28 mouse cellular contexts compared by ENCODE assay signal in the genomic region with DNA sequence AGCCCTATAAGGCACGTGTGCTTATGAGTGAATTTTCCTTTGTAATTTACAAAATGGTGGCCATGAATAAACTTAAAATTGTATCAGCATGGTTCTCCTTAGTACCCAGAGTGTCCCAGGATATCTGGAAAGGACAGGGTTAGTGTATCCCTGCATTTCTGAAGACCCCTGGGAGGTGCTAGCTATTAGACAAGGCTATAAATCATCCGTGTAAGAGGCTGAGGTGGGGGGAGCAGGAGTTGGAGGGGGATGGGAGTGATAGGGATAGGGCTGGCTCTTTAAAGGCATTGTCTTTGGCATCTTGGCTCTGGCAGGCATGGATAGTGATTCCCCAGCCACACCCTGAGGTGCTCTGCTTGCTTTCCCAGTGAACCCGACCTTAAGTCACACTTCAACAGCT. TPM values are rescaled to one million over a fixed set of nuclear protein-coding genes. Genes with fewer than 3 reads are reported as not detected.
DNase-seq lines count a peak whose midpoint lies in the region; ATAC-seq lines count a peak whose summit lies in the region.
"Had no signal": no experiment of that assay in that cellular context is flagged by ENCODE, and none has a peak within 500 bp of the region (broad histone marks: within the 10 kb centered on the region; RNA-seq: fewer than 3 reads in every experiment).

No protein-coding gene starts in this region.

- H3K9me3 ChIP-seq in kidney, embryonic 14.5 days (ENCODE audit: control insufficient read depth, low read length): no peaks in the 10 kb centered on the region
- H3K9me3 ChIP-seq in hindbrain, embryonic 11.5 days (ENCODE audit: control insufficient read depth, low read length): no peaks in the 10 kb centered on the region
- no peaks in the 10 kb centered on the region for H3K9me3 ChIP-seq in hindbrain, embryonic 13.5 days
- no peaks in the 10 kb centered on the region for H3K9me3 ChIP-seq in intestine, embryonic 15.5 days
- H3K9me3 ChIP-seq: embryonic facial prominence, embryonic 13.5 days; forebrain, embryonic 12.5 days; G1E; heart, embryonic 10.5 days; limb, embryonic 13.5 days; megakaryocyte, embryonic 14.5 days had no signal

- H3K4me2 ChIP-seq in kidney, embryonic 14.5 days (replicated peaks; ENCODE audit: low read depth, low read length): no peak overlapping the region
- no peak overlapping the region for H3K4me2 ChIP-seq in hindbrain, embryonic 11.5 days (replicated peaks; ENCODE audit: low read depth, low read length)
- no peak overlapping the region for H3K4me2 ChIP-seq in hindbrain, embryonic 13.5 days
- H3K4me2 ChIP-seq in intestine, embryonic 15.5 days (replicated peaks): no peak overlapping the region
- H3K4me2 ChIP-seq: embryonic facial prominence, embryonic 13.5 days; forebrain, embryonic 12.5 days; limb, embryonic 13.5 days; lung, embryonic 14.5 days had no signal

- no peak for DNase-seq in kidney, postnatal 25 days
- DNase-seq in hindbrain, embryonic 11.5 days (ENCODE audit: low spot score): peak; percentile 47
- DNase-seq in mesoderm, embryonic 11.5 days (ENCODE audit: low read depth, low spot score): peak; percentile 53
- DNase-seq in testis, postnatal 10 days (ENCODE audit: low spot score): no peak
- DNase-seq: adrenal gland, postnatal 36 days; B cell, adult 2 months; cerebellum, adult 9-11 months; kidney, postnatal 14 days; lung, embryonic 14.5 days had no signal

- no peak overlapping the region for H3K27ac ChIP-seq in kidney, embryonic 14.5 days (ENCODE audit: low read depth, low read length)
- peak overlapping the region; percentile 56; the same call in 1 of the 2 replicates for H3K27ac ChIP-seq in hindbrain, embryonic 11.5 days (ENCODE audit: low read depth, low read length)
- H3K27ac ChIP-seq in hindbrain, embryonic 13.5 days: peak overlapping the region; percentile 76
- no peak overlapping the region for H3K27ac ChIP-seq in intestine, embryonic 15.5 days
- H3K27ac ChIP-seq: embryonic facial prominence, embryonic 13.5 days; forebrain, embryonic 12.5 days; heart, embryonic 10.5 days; layer of hippocampus, adult 2 months; limb, embryonic 13.5 days; liver, embryonic 14.5 days; stomach, postnatal 0 days had no signal

- peak; percentile 44; the same call in 1 of the 2 replicates for ATAC-seq in kidney, embryonic 14.5 days (ENCODE audit: low FRiP score, low TSS enrichment)
- ATAC-seq in hindbrain, embryonic 11.5 days (ENCODE audit: low FRiP score): peak; percentile 72
- peak; percentile 49 for ATAC-seq in hindbrain, embryonic 13.5 days (ENCODE audit: low FRiP score)
- ATAC-seq in intestine, embryonic 15.5 days: no peak
- ATAC-seq: intestine, postnatal 0 days; Patski had no signal

- no peak overlapping the region for H3K9ac ChIP-seq in kidney, embryonic 14.5 days (ENCODE audit: low read depth, low read length)
- no peak overlapping the region for H3K9ac ChIP-seq in hindbrain, embryonic 11.5 days (ENCODE audit: low read depth, low read length)
- no peak overlapping the region for H3K9ac ChIP-seq in hindbrain, embryonic 13.5 days
- H3K9ac ChIP-seq in intestine, embryonic 15.5 days: no peak overlapping the region
- H3K9ac ChIP-seq: embryonic facial prominence, embryonic 13.5 days; forebrain, embryonic 12.5 days; limb, embryonic 13.5 days; liver, embryonic 14.5 days; lung, embryonic 14.5 days had no signal

- H3K4me3 ChIP-seq in kidney, embryonic 14.5 days (ENCODE audit: low read length): no peak overlapping the region
- no peak overlapping the region for H3K4me3 ChIP-seq in hindbrain, embryonic 11.5 days (ENCODE audit: low read depth, low read length)
- no peak overlapping the region for H3K4me3 ChIP-seq in hindbrain, embryonic 13.5 days
- no peak overlapping the region for H3K4me3 ChIP-seq in intestine, embryonic 15.5 days (replicated peaks)
- H3K4me3 ChIP-seq: embryonic facial prominence, embryonic 13.5 days; erythroblast, embryonic 14.5 days; forebrain, embryonic 12.5 days; heart, embryonic 10.5 days; layer of hippocampus, adult 2 months; limb, embryonic 13.5 days had no signal

- H3K4me1 ChIP-seq in kidney, embryonic 14.5 days (ENCODE audit: control insufficient read depth, insufficient read depth, low read length): peaks cover 18% of the 10 kb centered on the region; the same call in 1 of the 2 replicates
- peaks cover 13% of the 10 kb centered on the region; the same call in 1 of the 2 replicates for H3K4me1 ChIP-seq in hindbrain, embryonic 11.5 days (replicated peaks; ENCODE audit: control insufficient read depth, insufficient read depth, low read length)
- H3K4me1 ChIP-seq in hindbrain, embryonic 13.5 days (replicated peaks): peaks cover 94% of the 10 kb centered on the region
- H3K4me1 ChIP-seq in intestine, embryonic 15.5 days (replicated peaks): peaks cover 13% of the 10 kb centered on the region

- 23% methylated on average over 3 of the region's 3 CpGs for WGBS in kidney, embryonic 14.5 days
- 53% methylated on average over 3 of the region's 3 CpGs for WGBS in hindbrain, embryonic 11.5 days
- 42% methylated on average over 3 of the region's 3 CpGs for WGBS in hindbrain, embryonic 13.5 days
- WGBS in intestine, embryonic 15.5 days: 40% methylated on average over 3 of the region's 3 CpGs

- H3K36me3 ChIP-seq in kidney, embryonic 14.5 days (ENCODE audit: control insufficient read depth, insufficient read depth, low read length): peaks cover 13% of the 10 kb centered on the region; the same call in 1 of the 2 replicates
- no peaks in the 10 kb centered on the region for H3K36me3 ChIP-seq in hindbrain, embryonic 11.5 days (ENCODE audit: control insufficient read depth, insufficient read depth, low read length)
- H3K36me3 ChIP-seq in hindbrain, embryonic 13.5 days: peaks cover 9% of the 10 kb centered on the region
- no peaks in the 10 kb centered on the region for H3K36me3 ChIP-seq in intestine, embryonic 15.5 days

- H3K27me3 ChIP-seq in kidney, embryonic 14.5 days (ENCODE audit: control insufficient read depth, insufficient read depth, low read length): no peaks in the 10 kb centered on the region
- no peaks in the 10 kb centered on the region for H3K27me3 ChIP-seq in hindbrain, embryonic 11.5 days (ENCODE audit: control insufficient read depth, insufficient read depth, low read length)
- H3K27me3 ChIP-seq in hindbrain, embryonic 13.5 days: no peaks in the 10 kb centered on the region
- H3K27me3 ChIP-seq in intestine, embryonic 15.5 days (replicated peaks): no peaks in the 10 kb centered on the region
- H3K27me3 ChIP-seq: CH12.LX; embryonic facial prominence, embryonic 13.5 days; forebrain, embryonic 12.5 days; limb, embryonic 13.5 days; megakaryocyte, embryonic 14.5 days; Patski had no signal

RNA-seq across cellular contexts. Expression of a gene that starts 27.3 kb away (rescaled TPM):
- 9.3 and 18.9 TPM in 2 replicates for polyA plus RNA-seq in kidney, embryonic 14.5 days (2014; fragmentation: Nextera tagmentation; extraction: Ambion mirVana)
- 16.1 and 18.1 TPM in 2 replicates for polyA plus RNA-seq in hindbrain, embryonic 11.5 days (2014; fragmentation: Nextera tagmentation; extraction: Ambion mirVana)
- 11.7 and 13.3 TPM in 2 replicates for polyA plus RNA-seq in hindbrain, embryonic 13.5 days (2015; fragmentation: Nextera tagmentation; extraction: Ambion mirVana)
- polyA plus RNA-seq in intestine, embryonic 15.5 days (2015; fragmentation: Nextera tagmentation; extraction: Ambion mirVana): 13.3 and 14.5 TPM in 2 replicates

RNA-seq across cellular contexts. Expression of a gene that starts 45.4 kb away (rescaled TPM):
- polyA plus RNA-seq in kidney, embryonic 14.5 days (2014; fragmentation: Nextera tagmentation; extraction: Ambion mirVana): 0.23 TPM in 1 of 2 replicates, not detected in the other
- polyA plus RNA-seq in hindbrain, embryonic 11.5 days (2014; fragmentation: Nextera tagmentation; extraction: Ambion mirVana): not detected in 2 replicates
- not detected in 2 replicates for polyA plus RNA-seq in hindbrain, embryonic 13.5 days (2015; fragmentation: Nextera tagmentation; extraction: Ambion mirVana)
- not detected in 2 replicates for polyA plus RNA-seq in intestine, embryonic 15.5 days (2015; fragmentation: Nextera tagmentation; extraction: Ambion mirVana)
- polyA plus RNA-seq: embryonic facial prominence, embryonic 13.5 days; erythroblast, embryonic 14.5 days; forebrain, embryonic 12.5 days; G1E; heart, embryonic 10.5 days; heart, postnatal 0 days; intestine, postnatal 0 days; limb, embryonic 13.5 days; liver, embryonic 14.5 days; lung, embryonic 14.5 days; Patski; small intestine, adult 2 months; stomach, postnatal 0 days; thymus, postnatal 0 days had no signal

Comparison
In these comparisons a context has a peak if more than half of its experiments do, and no peak if none do; other contexts are left out.
1. H3K27ac ChIP-seq: peak in hindbrain, embryonic 11.5 days (single experiment) and hindbrain, embryonic 13.5 days (single experiment); none in kidney, embryonic 14.5 days (single experiment) and intestine, embryonic 15.5 days (single experiment).
2. DNase-seq: peak in hindbrain, embryonic 11.5 days (single experiment) and mesoderm, embryonic 11.5 days (single experiment); none in kidney, postnatal 25 days (0 of 2) and testis, postnatal 10 days (single experiment).